Mouse (Mus musculus): Measurements from ENCODE around the gene Kbtbd4.
"Not testable (repeated sequence)": the region's sequence is repeated elsewhere in the genome, so short reads cannot be mapped to it uniquely, and the experiment has no call there.

Kbtbd4 gene

DNA sequence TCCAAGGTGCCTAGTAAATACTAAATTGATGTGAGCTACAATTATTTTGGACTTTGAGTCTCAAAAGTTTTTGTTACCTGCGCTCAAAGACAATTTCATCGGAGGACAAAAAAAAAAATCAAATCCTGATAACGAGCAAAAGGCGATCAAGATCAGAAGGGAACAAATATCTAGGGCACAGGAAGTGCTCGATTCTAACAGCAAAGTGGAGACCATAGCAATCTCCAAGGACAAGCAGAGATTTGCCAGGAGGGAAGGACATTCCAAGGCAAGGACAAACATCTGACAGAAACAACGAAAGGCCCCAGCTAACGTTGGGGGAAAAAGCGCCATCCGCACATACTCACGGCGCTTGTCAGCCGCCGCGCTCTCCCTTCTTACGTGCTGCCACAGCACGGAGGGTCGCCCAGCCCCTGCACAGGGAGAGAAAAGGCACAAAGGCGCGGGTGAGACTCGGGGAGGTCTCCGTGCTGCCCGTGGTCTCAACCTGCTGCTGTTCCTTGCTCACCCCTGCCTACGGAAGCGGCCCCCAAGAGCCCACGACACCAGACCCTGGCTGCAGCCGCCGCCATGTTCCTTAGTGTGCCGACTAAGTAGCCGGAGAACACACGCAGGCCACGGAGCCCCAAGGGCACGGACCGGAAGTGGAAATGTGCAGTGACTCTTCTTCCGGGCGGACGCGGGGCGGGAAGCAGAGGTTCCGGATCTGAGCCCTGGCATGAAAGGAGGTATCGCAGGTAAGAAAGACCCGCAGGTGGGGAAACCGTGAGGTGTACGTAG is at the start of gene Kbtbd4, which contains the start of gene Ndufs3:
TSS of gene Kbtbd4 (plus strand) at position 665 of the 780 bp plus-strand sequence.
TSS of gene Ndufs3 (minus strand) at position 752 of the 780 bp plus-strand sequence.
- DNase-seq (ENCODE audit: low read depth) = peak; percentile 51

GRCm38 (mm10) chr2:90861486-90861885 is 43.1 kb upstream of the Kbtbd4 start:
- no peak for DNase-seq (ENCODE audit: low read depth)

DNA sequence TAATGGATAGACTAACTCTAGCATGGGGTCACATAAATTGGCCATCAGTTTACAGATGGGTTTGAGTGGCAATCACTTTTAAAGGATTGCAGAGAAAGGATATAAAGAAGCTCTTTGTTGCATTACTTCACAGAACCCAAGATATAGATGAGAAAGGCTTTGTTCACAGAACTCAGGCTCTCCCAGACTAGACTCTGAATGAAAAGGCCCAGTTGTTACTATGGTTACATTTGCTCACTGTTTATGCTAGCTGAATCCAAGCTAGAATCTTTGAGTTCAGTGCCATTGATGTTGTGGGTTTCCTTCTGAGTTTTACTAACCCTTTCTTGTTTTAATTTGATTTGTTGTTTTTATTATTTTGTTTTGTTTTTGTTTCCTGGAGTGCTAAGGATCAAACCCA is 40.4 kb upstream of the Kbtbd4 start:
- DNase-seq (ENCODE audit: low read depth) = no peak

DNA sequence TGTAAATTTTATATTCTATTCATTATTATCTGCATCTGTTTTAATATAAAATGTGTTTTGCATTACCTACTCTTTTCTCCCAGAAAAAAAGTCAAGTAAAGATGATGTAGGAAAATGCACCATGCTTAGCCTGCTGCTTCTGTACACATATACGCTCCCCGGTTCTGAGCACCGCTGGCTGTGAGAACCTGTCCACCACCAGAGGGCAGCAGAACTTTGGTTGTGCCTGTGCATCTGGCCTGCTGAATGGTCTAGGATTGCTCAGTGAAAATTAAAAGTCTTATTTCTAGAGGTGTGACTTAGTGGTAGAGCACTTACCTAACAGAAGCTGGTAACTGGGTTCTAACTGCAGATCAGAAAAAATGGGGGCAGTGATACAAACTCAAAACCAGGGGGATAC is 38.0 kb upstream of the Kbtbd4 start:
- DNase-seq (ENCODE audit: low read depth) = peak; percentile 31

GRCm38 (mm10) chr2:90870136-90870601 is 34.4 kb upstream of the Kbtbd4 start:
- DNase-seq (ENCODE audit: low read depth) = no peak

GRCm38 (mm10) chr2:90871180-90871961 is 33.2 kb upstream of the Kbtbd4 start:
- DNase-seq (ENCODE audit: low read depth) = no peak

DNA sequence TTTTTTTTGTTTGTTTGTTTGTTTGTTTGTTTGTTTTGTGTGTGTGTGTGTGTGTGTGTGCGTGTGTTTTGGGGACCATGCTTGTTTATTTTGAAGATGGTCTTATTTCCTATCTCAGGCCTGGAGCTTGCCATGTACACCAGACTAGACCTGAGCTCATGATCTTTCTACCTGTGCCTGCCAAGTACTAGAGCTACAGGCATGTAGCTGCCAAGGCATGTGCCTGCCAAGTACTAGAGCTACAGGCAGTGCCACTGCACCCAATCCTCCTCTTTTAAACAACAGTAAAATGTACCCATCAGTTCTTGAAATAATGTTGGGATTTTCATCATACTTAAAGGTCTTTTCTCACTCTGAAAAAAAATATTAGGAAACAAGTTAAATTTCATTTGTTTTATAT is 30.5 kb upstream of the Kbtbd4 start:
- no peak for DNase-seq (ENCODE audit: low read depth)

GRCm38 (mm10) chr2:90875239-90875638 is 29.3 kb upstream of the Kbtbd4 start:
- no peak for DNase-seq (ENCODE audit: low read depth)

DNA sequence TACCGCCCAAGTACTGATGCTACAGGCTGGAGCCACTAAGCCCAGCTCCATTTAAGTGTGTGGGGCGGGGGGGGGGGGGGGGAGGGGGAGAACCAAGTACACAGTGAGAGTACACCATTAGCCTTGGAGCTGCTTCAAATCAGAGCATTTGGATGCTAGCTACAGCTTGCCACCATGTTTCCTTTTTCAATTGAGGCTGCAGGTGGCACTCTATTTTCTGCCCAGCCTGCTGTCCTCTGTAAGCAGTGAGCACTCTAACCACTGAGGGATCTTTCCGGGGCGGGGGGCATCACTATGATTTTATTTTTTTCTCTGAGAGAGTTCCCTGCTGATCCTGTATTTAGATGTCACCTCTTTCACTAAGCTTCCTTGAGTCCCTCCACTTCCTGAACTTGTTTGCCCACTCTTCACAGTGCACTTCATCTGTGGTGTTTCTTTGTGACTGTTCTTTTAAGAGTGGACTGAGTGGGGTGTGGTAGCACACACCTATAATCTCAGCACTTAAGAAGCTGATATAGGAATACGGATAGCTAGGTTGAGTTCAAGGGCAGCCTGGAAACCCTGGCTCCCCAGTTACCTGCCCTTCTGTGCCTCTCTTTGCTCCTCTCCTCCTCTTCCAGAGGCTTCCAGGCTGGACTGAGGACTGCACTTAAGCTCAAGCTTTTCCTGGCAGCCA is 26.8 kb upstream of the Kbtbd4 start:
- no peak for DNase-seq (ENCODE audit: low read depth)

DNA sequence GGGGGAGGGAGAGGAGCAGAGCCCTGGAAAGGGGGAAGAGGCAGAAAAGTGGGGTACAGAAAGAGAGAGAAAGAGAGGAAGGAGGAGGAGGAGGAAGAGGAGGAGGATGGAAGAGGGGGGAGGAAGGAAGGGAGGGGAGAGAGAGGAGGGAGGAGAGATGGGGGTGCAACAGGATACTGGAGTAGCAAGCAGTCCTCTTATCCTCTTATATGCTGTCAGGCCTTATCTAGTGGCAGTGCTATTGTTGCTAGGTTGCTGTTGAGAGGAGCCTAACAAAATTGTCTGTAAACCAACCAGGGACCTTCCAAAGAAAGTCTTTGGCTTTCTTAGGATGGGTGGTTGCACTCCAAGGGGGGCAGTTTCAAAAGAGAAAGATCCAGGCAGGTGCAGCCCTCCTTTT is 25.1 kb upstream of the Kbtbd4 start:
- DNase-seq (ENCODE audit: low read depth) = no peak

DNA sequence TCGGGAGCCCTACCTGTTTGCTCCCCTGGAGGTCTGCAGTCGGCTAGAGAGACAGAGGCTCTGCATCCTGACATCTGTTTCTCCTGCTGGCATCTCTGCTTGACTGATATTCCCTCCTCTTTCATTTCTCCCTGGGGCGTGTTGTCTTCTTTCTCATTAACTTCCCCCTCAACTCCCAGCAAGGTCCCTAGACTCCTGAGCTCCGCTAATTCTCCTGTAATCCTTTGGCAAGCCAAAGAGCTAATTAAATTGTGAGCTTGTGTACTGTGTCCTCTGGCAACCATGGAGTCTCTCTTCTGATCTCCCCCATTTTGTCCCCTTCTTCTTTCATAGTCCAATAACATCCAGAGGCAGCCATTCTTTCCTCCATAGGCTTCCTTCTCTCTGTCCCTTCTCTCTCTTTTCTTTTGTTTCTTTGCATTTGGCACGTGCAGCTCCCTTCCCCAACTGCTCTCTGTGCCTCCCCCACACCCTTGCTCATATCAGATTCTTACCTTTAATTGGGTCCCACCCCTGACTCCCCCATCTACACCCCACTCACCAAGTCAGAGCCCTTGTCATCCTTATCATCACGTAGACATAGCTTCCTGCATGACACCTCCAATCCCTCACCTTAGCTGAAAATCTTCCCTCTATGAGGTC is 24.3 kb upstream of the Kbtbd4 start:
- DNase-seq (ENCODE audit: low read depth) = no peak

- DNase-seq (ENCODE audit: low read depth) = no peak
Measured at GRCm38 (mm10) chr2:90881824-90882223, 22.7 kb upstream of the Kbtbd4 start.

DNA sequence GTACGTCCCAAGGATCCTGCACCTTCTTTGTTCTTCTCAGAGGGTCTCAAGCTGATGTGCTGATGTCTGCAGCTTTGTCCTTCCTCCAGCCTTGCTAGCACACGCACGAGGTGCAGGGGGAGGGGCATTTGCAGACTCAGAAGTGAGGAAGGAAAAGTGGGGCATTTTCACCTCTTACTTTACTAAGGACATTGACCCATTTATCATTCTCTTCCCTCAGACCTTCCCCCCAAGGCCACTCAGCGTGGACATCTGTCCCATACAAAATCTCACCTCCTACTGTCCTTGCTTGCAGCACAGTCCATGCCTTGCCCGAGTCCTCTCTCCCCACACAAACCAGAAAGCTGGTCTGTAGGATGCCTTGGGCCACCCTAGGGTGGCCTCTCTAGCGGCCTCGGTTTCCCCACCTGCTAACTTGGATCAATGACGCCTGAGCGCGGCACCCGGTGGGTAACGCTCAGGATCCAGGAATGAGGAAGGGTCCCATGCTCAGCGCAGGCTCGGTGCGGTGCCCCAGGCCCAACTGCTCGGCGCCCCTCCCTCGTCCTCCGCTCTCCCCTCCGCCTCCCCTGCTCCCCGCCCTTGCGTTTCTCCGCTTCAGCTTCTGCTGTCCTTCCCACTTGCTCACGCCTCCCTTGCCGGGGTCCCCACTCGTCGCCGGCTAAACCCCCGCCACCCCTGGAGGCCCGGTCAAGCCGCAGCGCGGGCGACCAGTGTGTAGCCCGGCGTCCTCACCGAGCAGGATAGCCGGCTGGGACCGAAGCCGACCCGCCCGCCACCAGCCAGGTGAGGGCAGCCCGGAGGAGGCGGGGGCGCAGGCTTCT is 19.1 kb upstream of the Kbtbd4 start, which contains the start of gene C1qtnf4:
TSS of gene C1qtnf4 (plus strand) at position 643 of the 824 bp plus-strand sequence.
- DNase-seq (ENCODE audit: low read depth) = no peak

GRCm38 (mm10) chr2:90886436-90886835 is 18.1 kb upstream of the Kbtbd4 start:
- DNase-seq (ENCODE audit: low read depth) = no peak

DNA sequence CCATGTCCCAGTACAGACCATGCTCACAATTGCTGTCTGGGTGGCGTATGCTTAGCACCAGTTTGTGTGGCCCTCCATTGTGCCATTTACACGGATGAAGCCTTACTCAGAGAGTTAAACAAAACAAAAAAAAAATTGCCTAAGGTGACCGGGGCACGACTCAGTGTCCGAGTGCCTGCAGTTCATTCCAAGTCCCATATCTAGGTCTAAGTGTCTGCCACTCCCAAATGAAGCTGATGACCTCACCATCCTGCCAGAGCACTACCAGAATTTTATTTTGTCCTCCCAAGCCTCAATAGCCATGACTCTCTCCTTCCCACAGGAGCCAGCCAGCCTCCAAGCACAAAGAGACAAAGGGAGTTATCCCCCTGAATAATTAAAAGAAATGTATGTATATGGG is 16.9 kb upstream of the Kbtbd4 start:
- no peak for DNase-seq (ENCODE audit: low read depth)

DNA sequence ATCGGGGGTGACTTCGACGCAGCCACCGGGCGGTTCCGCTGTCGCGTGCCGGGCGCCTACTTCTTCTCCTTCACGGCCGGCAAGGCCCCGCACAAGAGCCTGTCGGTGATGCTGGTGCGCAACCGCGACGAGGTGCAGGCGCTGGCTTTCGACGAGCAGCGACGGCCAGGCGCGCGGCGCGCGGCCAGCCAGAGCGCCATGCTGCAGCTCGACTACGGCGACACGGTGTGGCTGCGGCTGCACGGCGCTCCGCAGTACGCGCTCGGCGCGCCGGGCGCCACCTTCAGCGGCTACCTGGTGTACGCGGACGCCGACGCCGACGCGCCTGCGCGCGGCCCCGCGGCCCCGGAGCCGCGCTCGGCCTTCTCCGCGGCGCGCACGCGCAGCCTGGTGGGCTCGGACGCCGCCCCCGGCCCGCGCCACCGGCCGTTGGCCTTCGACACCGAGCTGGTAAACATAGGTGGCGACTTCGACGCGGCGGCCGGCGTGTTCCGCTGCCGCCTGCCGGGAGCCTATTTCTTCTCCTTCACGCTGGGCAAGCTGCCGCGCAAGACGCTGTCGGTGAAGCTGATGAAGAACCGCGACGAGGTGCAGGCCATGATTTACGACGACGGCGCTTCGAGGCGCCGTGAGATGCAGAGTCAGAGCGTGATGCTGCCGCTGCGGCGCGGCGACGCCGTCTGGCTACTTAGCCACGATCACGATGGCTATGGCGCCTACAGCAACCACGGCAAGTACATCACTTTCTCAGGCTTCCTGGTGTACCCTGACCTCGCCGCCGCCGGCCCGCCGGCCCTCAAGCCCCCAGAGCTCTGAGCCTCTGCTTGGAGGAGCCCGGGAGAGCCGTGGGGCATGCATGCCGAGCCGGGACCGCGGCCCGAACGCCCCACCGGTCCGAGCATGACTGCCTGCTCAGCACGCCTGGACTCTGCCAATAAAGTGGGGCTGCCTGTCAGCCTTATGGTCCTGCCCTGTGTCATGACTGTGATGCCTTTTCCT is 14.7 kb upstream of the Kbtbd4 start:
- DNase-seq (ENCODE audit: low read depth) = no peak

- no peak for DNase-seq (ENCODE audit: low read depth)
Measured at GRCm38 (mm10) chr2:90893673-90894298, 10.8 kb upstream of the Kbtbd4 start.

DNA sequence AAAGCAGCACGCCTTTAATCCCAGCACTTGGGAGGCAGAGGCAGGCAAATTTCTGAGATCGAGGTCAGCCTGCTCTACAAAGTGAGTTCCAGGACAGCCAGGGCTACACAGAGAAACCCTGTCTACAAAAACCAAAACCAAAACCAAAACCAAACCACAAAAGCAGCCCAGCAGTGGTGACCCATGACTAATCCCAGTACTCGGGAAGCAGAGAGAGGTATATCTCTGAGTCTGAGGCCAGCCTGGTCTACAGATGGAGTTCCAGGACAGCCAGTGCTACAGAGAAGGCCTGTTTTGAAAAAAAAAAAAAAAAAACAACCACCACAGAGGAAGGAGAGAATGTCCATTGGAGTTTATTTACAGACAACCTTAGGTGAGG is 10.3 kb upstream of the Kbtbd4 start:
- not testable (repeated sequence) for DNase-seq (ENCODE audit: low read depth)

DNA sequence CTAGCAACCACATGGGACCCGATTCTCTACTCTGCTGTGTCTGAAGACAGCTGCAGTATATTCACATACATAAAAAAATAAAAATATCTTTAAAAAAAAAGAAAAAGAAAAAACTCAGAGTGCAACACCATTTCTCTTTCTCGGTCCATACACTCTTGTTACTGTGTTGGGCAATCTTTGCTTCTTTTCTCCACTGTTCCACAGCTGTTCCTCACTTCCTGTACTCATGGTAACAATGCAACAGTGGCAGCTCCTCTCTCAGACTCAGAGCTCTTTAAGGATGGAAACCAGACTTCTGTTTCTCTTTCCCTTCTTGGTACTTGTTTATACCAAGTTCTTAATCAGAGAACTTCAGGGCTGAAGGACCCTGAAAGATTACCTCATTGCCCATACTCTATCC is 1.1 kb upstream of the Kbtbd4 start:
- no peak for DNase-seq (ENCODE audit: low read depth)
